Mouse (Mus musculus): ENCODE results near the gene Wdr62. TPM values are rescaled to one million over a fixed set of nuclear protein-coding genes. Genes with fewer than 3 reads are reported as not detected.

Gene Wdr62
- 3.1 and 4.3 TPM in 2 replicates for polyA plus RNA-seq (2015; fragmentation: Nextera tagmentation; extraction: Ambion mirVana)

DNA sequence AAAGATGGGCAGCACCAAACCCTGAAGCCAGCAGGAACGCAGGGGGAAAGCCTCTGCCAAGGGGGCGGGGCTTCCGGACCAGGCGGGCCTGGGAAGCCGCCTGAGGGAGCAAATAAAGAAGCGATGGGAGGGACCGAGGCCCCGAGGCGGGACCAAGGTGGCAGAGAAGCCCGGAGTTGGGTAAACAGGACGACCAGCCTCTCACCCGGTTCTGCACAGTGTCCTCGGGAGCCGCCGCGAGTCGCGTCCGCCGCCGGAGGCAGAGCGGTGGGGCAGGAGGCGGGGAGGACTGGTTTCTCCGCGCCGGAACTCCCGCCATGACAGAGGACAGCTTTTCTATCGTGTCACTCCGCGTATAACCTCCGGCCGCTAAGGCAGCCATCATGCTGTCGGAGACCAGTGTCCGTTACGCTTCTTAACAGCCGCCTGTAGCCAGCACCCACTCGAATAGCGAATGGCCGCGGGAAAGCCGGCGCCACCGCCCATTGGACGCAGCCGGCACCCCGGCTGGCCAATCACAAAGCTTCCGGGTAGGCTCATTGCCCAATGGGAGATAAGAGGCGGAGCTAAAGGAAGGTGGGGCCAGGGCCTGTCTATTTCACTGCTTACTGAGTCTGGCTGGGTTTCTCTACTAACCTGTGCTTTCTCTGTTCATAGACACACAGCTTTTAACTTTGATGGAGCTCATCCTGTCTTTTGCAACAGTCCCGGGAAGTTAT lies at the start of gene Wdr62, which contains the start of gene Thap8:
TSS of gene Wdr62 (minus strand) at position 469 of the 719 bp plus-strand sequence.
TSS of gene Thap8 (plus strand) at position 144 of the 719 bp plus-strand sequence.
- Histone ChIP-seq H3K4me2 (peak within 1 kb of the TSS; percentile 93), H3K9me3 (no peaks in the 10 kb centered on the region), H3K27me3 (no peaks in the 10 kb centered on the region), H3K9ac (peak within 1 kb of the TSS; percentile 74), H3K36me3 (no peaks in the 10 kb centered on the region), H3K27ac (peak within 1 kb of the TSS; percentile 98), H3K4me1 (replicated peaks) (peaks cover 15% of the 10 kb centered on the region), H3K4me3 (peak within 1 kb of the TSS; percentile 74)
- peak; percentile 98 for ATAC-seq (ENCODE audit: low FRiP score)
- WGBS, result under 1% methylated on average over 49 of the region's 49 CpGs

DNA sequence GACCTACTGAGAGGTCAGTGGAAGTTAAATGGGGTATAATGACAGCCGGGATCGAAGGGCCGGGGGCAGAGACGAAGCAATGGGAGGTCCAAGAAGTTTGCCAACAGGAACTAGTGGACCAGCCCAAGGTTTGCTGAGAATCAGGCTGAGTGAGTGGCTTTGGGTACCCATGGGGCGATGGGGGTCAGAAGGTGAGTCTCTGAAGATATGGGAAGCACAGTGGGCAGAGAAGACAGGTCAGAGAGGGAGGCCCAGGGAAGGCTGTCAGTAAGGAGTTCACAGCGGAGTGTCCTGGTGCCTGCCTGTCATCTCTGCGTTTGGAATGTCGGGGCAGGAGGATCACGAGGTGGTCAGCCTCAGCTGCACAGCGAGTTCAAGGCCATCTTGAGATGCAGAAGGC lies 48.2 kb upstream of the Wdr62 start:
- H3K36me3 ChIP-seq, result no peaks in the 10 kb centered on the region
- WGBS, result 52% methylated on average over 10 of the region's 10 CpGs
- H3K27ac ChIP-seq, result no peak overlapping the region
- no peak overlapping the region for H3K4me3 ChIP-seq
- peaks cover 28% of the 10 kb centered on the region for H3K27me3 ChIP-seq
- H3K9me3 ChIP-seq, result peaks cover 3% of the 10 kb centered on the region; the same call in 1 of the 2 replicates
- no peak overlapping the region for H3K4me2 ChIP-seq
- no peak for ATAC-seq (ENCODE audit: low FRiP score)
- peaks cover 27% of the 10 kb centered on the region for H3K4me1 ChIP-seq (replicated peaks)
- no peak overlapping the region for H3K9ac ChIP-seq

DNA sequence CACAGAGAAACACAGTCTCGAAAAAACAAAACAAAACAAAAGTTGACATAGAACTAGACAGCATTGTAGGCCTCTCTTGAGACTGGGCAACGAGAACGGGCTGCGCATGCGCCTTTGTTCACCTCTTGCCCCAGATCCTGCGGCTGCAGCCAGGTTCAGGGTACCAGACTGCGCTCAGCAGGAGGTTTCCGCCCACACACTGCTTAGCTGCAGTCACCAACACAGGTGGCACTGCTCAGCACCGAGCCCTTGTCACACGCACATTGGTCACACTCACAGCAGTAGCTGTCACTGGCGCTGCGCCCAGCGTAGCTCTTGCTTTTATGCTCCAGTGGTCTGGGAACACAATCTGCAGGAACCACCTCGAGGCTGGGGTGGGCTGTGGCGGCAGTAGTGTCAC lies 46.9 kb upstream of the Wdr62 start:
- no peak for ATAC-seq (ENCODE audit: low FRiP score)
- Histone ChIP-seq H3K36me3 (no peaks in the 10 kb centered on the region), H3K9me3 (peaks cover 3% of the 10 kb centered on the region; the same call in 1 of the 2 replicates), H3K9ac (peak overlapping the region; percentile 46; the same call in 1 of the 2 replicates), H3K27me3 (peaks cover 23% of the 10 kb centered on the region), H3K27ac (no peak overlapping the region), H3K4me1 (replicated peaks) (peaks cover 22% of the 10 kb centered on the region), H3K4me2 (no peak overlapping the region), H3K4me3 (no peak overlapping the region)
- WGBS, result 53% methylated on average over 15 of the region's 15 CpGs

DNA sequence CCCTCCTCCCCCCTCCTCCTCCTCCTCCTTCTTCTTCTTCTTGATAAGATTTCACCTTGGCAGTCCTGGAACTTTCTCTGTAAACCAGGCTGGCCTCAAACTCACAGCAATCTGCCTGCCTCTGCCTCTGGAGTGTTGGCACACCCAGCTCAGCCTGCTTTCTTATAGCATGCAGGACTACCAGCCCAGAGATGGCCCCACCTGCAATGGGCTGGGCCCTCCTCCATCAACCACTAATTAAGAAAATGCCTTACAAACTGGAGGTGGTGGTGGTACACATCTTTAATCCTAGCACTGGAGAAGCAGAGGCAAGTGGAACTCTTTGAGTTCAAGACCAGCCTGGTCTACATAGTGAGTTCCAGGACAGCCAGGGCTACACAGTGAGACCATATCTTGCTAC lies 46.2 kb upstream of the Wdr62 start:
- H3K36me3 ChIP-seq, result no peaks in the 10 kb centered on the region
- peaks cover 3% of the 10 kb centered on the region; the same call in 1 of the 2 replicates for H3K9me3 ChIP-seq
- H3K4me3 ChIP-seq, result no peak overlapping the region
- H3K4me2 ChIP-seq, result no peak overlapping the region
- ATAC-seq (ENCODE audit: low FRiP score), result no peak
- H3K9ac ChIP-seq, result no peak overlapping the region
- peaks cover 19% of the 10 kb centered on the region for H3K4me1 ChIP-seq (replicated peaks)
- H3K27ac ChIP-seq, result no peak overlapping the region
- H3K27me3 ChIP-seq, result peaks cover 23% of the 10 kb centered on the region

DNA sequence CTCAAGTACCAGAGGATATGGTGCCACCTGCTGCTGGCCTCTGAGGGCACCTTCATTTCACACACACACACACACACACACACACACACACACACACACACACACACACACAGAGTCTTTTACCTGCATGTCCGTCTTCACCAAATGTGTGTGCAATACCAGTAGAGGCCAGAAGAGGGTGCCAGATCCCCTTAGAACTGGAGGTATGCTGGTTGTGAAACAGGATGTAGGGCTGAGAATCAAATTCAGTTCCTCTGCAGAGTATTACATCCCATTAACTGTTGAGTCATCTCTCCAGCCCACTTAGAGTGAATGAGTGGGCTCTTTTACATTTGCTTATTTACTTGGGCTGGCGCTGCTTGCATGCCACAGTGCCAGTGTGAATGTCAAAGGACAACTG lies 45.1 kb upstream of the Wdr62 start:
- Histone ChIP-seq H3K4me3 (no peak overlapping the region), H3K4me2 (no peak overlapping the region), H3K9me3 (peaks cover 3% of the 10 kb centered on the region; the same call in 1 of the 2 replicates), H3K4me1 (replicated peaks) (peaks cover 23% of the 10 kb centered on the region), H3K9ac (no peak overlapping the region), H3K27ac (no peak overlapping the region), H3K27me3 (peaks cover 23% of the 10 kb centered on the region), H3K36me3 (no peaks in the 10 kb centered on the region)
- no peak for ATAC-seq (ENCODE audit: low FRiP score)
- 44% methylated on average over 2 of the region's 2 CpGs for WGBS

DNA sequence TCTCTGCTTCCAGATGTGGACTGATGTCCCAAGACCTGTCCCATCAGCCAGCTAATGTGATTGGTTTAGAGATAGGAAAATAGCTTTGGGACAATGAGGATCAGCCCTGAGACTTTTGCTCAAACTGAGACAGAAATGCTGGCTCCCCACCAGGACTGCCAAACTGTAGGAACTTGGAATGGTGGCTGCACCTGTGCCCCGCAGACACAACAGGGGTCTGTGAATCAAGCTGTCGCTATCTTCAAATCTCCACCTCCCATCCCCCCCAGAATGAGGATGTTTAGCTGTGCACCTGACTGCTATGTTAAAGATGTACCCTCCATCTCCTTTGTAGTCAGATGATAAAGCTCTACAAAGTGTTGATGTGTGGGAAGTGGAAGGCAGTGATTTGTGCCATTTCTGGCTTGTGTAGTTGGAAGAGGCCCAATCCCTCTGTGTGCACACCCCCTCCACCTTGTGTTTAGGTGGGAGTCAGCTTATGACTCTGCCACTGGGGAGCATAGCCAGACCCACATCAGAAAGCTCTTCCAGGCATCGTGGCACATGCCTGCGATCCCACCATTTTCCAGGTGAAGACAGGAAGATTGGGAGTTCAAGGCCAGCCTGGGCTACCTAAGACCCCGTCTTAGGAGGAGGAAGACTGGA lies 44.2 kb upstream of the Wdr62 start:
- Histone ChIP-seq H3K4me2 (no peak overlapping the region), H3K27me3 (peaks cover 23% of the 10 kb centered on the region), H3K27ac (no peak overlapping the region), H3K4me1 (replicated peaks) (peaks cover 23% of the 10 kb centered on the region), H3K9ac (no peak overlapping the region), H3K36me3 (no peaks in the 10 kb centered on the region), H3K4me3 (no peak overlapping the region), H3K9me3 (peaks cover 3% of the 10 kb centered on the region; the same call in 1 of the 2 replicates)
- 81% methylated on average over 5 of the region's 5 CpGs for WGBS
- ATAC-seq (ENCODE audit: low FRiP score), result no peak

DNA sequence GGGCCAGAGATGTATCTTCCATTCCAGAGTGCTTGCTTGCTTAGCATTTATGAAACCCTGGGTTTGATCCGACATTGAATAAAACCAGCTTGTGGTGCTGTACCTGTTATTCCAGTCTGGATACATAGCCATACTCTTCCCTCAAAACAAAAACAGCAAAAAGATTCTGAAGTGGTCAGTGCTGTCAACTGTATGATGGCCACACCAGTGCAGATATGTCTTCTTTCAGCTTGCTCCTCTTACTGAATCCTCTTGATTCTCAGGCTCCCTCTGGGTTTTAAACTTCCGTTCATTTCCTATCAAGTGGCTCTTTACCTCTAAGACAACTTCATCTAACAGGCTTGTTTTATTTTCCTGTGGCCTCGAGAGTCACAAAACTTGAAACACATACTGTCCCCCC lies 43.6 kb upstream of the Wdr62 start, which contains the start of gene Sdhaf1:
TSS of gene Sdhaf1 (minus strand) at position 101 of the 400 bp plus-strand sequence.
- Histone ChIP-seq H3K27me3 (peaks cover 22% of the 10 kb centered on the region), H3K4me1 (replicated peaks) (peaks cover 23% of the 10 kb centered on the region), H3K27ac (peak within 1 kb of the TSS; percentile 49; the same call in 1 of the 2 replicates), H3K4me2 (peak within 1 kb of the TSS; percentile 72), H3K4me3 (peak within 1 kb of the TSS; percentile 78), H3K36me3 (no peaks in the 10 kb centered on the region), H3K9me3 (peaks cover 3% of the 10 kb centered on the region; the same call in 1 of the 2 replicates), H3K9ac (0 out of 2 replicates have a peak within 1 kb of the TSS, but pooled peaks have one; percentile 92)
- ATAC-seq (ENCODE audit: low FRiP score), result no peak
- 79% methylated on average over 3 of the region's 3 CpGs for WGBS

DNA sequence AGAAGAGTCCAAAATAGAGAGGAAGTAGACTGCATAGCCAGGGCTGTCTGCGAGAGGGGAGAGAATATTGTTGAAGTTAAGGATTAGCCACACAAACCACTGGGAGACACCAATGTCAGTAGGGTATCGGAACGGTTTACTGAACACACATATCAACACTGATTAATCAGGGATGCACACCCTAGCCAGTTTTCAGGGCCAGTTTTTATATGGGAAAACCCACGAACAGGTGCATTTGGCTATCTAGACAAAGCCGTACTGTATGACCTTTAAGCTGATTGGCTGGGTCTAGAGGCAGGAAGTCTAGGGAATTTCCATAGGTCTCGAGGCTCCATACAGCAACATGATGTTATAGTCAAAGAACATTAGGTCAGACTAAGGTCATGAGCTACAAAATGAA lies 42.6 kb upstream of the Wdr62 start:
- Histone ChIP-seq H3K27me3 (peaks cover 15% of the 10 kb centered on the region), H3K4me1 (replicated peaks) (peaks cover 23% of the 10 kb centered on the region), H3K4me3 (peak overlapping the region; percentile 78), H3K4me2 (peak overlapping the region; percentile 72), H3K9ac (0 out of 2 replicates have a peak overlapping the region, but pooled peaks have one; percentile 92), H3K27ac (peak overlapping the region; percentile 49; the same call in 1 of the 2 replicates), H3K9me3 (peaks cover 3% of the 10 kb centered on the region; the same call in 1 of the 2 replicates), H3K36me3 (0 out of 2 replicates have a peak, but pooled peaks cover 3% of the 10 kb centered on the region)
- ATAC-seq (ENCODE audit: low FRiP score), result 0 out of 2 replicates have a peak, but pooled peaks have one; percentile 4
- WGBS, result 41% methylated on average over 6 of the region's 6 CpGs

DNA sequence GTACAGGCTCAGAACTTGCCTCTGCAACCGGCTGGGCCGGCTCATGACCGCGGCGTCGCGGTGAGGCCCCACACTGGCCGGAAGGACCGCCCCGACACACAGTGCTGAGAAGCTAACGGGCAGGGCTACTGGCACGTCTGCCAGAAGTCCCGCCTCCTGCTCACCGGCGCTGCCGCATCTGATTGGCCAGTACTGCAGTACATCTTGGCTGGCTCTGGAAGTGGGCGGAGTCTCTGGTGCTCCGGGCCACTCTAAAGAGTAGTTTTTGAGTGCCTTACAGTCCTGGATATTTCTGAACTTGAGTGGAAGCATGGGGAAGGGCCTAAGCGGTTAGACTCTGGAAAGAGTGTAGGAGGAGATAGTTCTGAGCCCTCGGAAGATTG lies 42.1 kb upstream of the Wdr62 start:
- H3K27me3 ChIP-seq, result peaks cover 14% of the 10 kb centered on the region
- 0 out of 2 replicates have a peak, but pooled peaks cover 4% of the 10 kb centered on the region for H3K36me3 ChIP-seq
- WGBS, result under 1% methylated on average over 20 of the region's 20 CpGs
- H3K4me2 ChIP-seq, result peak overlapping the region; percentile 72
- ATAC-seq (ENCODE audit: low FRiP score), result peak; percentile 99
- peaks cover 3% of the 10 kb centered on the region; the same call in 1 of the 2 replicates for H3K9me3 ChIP-seq
- H3K4me1 ChIP-seq (replicated peaks), result peaks cover 19% of the 10 kb centered on the region
- peak overlapping the region; percentile 92 for H3K9ac ChIP-seq
- H3K4me3 ChIP-seq, result peak overlapping the region; percentile 78
- H3K27ac ChIP-seq, result peak overlapping the region; percentile 87

DNA sequence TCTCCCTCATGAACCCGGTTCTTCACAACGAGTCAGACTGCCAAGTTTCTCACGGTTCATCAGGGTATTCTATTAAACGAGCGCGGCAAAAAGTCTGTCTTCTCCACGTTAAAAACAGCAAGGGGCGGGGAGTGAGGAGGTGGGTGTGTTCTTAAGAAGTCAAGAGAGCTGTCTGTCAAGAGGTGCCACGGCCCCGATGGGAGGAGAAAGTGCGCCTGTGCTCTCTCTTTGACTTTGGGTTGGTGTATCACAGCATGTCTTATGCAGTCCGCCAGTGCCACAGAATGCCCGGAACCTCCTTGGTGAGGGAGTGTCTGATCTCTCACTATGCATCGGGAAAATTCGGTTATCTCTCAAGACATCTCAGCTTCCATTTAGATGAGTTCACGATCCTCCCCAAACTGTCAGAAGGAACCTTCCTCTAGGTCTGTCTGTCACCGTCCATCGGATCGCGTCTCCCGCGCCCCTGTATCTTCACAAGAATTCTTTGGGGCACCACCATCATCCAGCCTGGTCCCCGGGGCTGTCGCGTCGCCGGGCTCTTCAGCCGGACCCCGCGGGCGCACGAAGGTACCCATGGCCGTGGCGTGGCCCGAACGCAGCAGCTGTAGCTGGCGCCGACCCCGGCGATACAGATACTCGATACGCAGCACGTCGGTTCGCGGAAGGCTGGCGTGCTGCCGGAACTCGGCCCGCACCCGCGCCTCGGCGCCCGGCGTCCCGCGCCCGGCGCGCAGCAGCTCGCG lies 41.5 kb upstream of the Wdr62 start, which contains the start of gene E130208F15Rik:
TSS of gene E130208F15Rik (plus strand) at position 202 of the 746 bp plus-strand sequence.
- peaks cover 3% of the 10 kb centered on the region; the same call in 1 of the 2 replicates for H3K9me3 ChIP-seq
- ATAC-seq (ENCODE audit: low FRiP score), result peak; percentile 80
- H3K4me2 ChIP-seq, result peak within 1 kb of the TSS; percentile 72
- H3K9ac ChIP-seq, result peak within 1 kb of the TSS; percentile 92
- peaks cover 17% of the 10 kb centered on the region for H3K4me1 ChIP-seq (replicated peaks)
- peaks cover 7% of the 10 kb centered on the region for H3K36me3 ChIP-seq
- H3K27me3 ChIP-seq, result peaks cover 11% of the 10 kb centered on the region
- WGBS, result under 1% methylated on average over 57 of the region's 63 CpGs
- peak within 1 kb of the TSS; percentile 87 for H3K27ac ChIP-seq
- peak within 1 kb of the TSS; percentile 78 for H3K4me3 ChIP-seq

DNA sequence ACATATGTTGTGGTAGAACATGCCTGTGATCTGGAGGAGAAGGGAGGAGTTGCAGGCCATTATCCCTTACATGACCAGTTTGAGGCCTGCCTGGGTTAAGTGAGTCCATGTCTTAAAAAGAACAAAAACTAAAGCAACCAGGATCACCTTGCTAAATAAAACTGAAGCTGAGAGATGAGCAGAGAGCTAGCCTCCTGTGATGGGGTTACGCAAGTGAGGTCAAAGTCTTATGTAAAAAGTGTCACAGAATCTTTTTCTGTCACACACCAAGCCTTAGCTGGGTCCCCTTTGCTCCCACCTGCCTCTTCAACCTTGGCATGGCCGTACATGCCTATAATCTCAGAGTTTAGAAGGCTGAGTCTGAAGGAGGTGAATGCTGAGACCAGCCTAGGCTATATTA lies 40.7 kb upstream of the Wdr62 start:
- H3K27me3 ChIP-seq, result peaks cover 11% of the 10 kb centered on the region
- no peak overlapping the region for H3K27ac ChIP-seq
- H3K4me1 ChIP-seq (replicated peaks), result peaks cover 17% of the 10 kb centered on the region
- peak overlapping the region; percentile 92 for H3K9ac ChIP-seq
- H3K4me3 ChIP-seq, result peak overlapping the region; percentile 78
- H3K4me2 ChIP-seq, result peak overlapping the region; percentile 72
- peaks cover 10% of the 10 kb centered on the region for H3K36me3 ChIP-seq
- no peak for ATAC-seq (ENCODE audit: low FRiP score)
- peaks cover 3% of the 10 kb centered on the region; the same call in 1 of the 2 replicates for H3K9me3 ChIP-seq
- 87% methylated on average over 2 of the region's 2 CpGs for WGBS
